Mouse (Mus musculus) erythroblast, embryonic 14.5 days (primary cell): Measurements from ENCODE around the gene Kdm1b. TPM values are rescaled to one million over a fixed set of nuclear protein-coding genes. Genes with fewer than 3 reads are reported as not detected.

ENCODE experiments used
- H3K27me3 ChIP-seq: 2 replicates; pipeline ENCODE4 v1.6.1; 2012; ENCODE audit warnings: inconsistent platforms; ENCODE audit not compliant: control insufficient read depth
- H3K36me3 ChIP-seq: 2 replicates; pipeline ENCODE4 v1.6.1; 2012; ENCODE audit warnings: mild to moderate bottlenecking, inconsistent platforms; ENCODE audit not compliant: control insufficient read depth
- H3K4me1 ChIP-seq: 2 replicates; pipeline ENCODE4 v1.6.1; 2012; ENCODE audit warnings: inconsistent platforms; ENCODE audit not compliant: control insufficient read depth
- H3K4me3 ChIP-seq: replicated peaks from 2 replicates; pipeline ENCODE3; 2012; ENCODE audit warnings: moderate library complexity, mild to moderate bottlenecking, inconsistent platforms
- H3K9me3 ChIP-seq: 2 replicates; pipeline ENCODE4 v1.6.1; 2012; ENCODE audit warnings: low read length, inconsistent platforms, mixed read lengths; ENCODE audit not compliant: control insufficient read depth
- GATA1 ChIP-seq: IDR thresholded peaks from 2 replicates; pipeline ENCODE4 v1.6.1; 2012; ENCODE audit warnings: low read length, inconsistent platforms, mixed read lengths
- TAL1 ChIP-seq: IDR thresholded peaks from 3 replicates; pipeline ENCODE4 v1.6.1; 2012; ENCODE audit warnings: low read length, inconsistent platforms, mixed read lengths
- polyA plus RNA-seq: library from polyadenylated mRNA; stranded (reverse); fragments of >175 nt; gene quantifications from 2 replicates; pipeline ENCODE4 v1.2.3, GENCODE M21; 2012

Kdm1b gene
- polyA plus RNA-seq, 1 experiment, result 0.04 TPM

DNA sequence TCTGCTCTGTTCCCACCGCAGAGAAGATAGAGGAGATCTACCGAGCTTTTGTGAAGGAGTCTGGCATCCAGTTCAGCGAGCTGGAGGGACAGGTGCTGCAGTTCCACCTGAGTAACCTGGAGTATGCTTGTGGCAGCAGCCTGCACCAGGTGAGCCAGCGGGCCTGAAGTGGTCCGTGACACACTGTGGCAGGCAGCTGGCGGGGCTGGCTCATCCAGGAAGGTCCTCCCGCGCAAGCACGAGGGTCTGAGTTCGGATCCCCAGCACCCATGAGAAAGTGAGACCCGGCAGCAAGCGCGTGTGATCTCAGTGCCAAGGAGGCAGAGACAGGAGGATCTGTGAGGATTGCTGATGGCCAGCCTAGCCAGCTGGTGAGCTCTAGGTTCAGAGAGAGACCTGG, 28.6 kb downstream of the Kdm1b start:
- no peaks in the 10 kb centered on the region for H3K9me3 ChIP-seq
- TF ChIP-seq GATA1, result no peak
- H3K36me3 ChIP-seq, result peaks cover 25% of the 10 kb centered on the region
- no peak overlapping the region for H3K4me3 ChIP-seq
- no peaks in the 10 kb centered on the region for H3K4me1 ChIP-seq
- no peaks in the 10 kb centered on the region for H3K27me3 ChIP-seq

DNA sequence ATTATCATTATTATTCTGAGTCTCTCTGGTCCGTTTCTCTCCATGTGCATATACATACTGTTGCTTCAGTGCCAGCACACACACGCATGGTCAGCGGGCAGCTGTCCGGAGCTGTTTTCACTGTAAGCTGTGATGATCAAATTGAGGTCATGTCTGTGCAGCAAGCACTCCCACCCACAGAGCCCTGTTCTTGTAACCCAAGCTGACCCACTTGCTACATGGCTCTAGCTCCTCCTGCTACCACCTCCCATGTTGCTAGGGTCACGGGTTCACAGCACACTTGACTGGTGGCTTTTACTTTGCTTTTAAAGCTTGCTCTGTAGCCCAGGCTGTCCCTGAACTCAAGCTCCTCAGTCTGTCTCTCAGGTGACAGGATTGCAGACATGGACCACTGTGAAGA, 29.2 kb downstream of the Kdm1b start:
- no peaks in the 10 kb centered on the region for H3K27me3 ChIP-seq
- no peak overlapping the region for H3K4me3 ChIP-seq
- H3K9me3 ChIP-seq, result no peaks in the 10 kb centered on the region
- TF ChIP-seq GATA1 (no peak), TAL1 (no peak)
- H3K4me1 ChIP-seq, result no peaks in the 10 kb centered on the region
- H3K36me3 ChIP-seq, result peaks cover 22% of the 10 kb centered on the region

DNA sequence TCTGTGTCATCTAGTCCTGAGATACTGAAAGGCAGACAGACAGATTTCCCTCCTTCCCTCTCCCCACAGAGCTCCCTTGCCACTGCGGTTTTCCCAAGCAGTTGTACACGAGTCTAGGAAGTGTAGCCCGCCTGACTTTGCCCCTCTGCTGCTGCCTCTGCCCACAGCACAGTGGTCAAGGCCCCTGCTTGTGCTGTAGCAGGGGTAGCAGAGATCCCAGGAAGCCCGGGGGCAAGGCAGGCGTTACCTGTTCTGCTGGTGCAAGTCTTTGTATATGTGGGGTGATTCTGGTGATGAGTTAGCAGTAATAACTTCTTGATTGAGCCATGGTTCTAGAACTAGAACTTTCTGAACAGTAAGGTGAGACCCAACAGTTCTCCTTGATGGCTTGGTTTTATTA, 32.9 kb downstream of the Kdm1b start:
- TF ChIP-seq GATA1, result no peak
- no peak for TF ChIP-seq TAL1
- Histone ChIP-seq H3K36me3 (peaks cover 29% of the 10 kb centered on the region), H3K9me3 (peaks cover 2% of the 10 kb centered on the region), H3K27me3 (no peaks in the 10 kb centered on the region), H3K4me1 (no peaks in the 10 kb centered on the region), H3K4me3 (no peak overlapping the region)

DNA sequence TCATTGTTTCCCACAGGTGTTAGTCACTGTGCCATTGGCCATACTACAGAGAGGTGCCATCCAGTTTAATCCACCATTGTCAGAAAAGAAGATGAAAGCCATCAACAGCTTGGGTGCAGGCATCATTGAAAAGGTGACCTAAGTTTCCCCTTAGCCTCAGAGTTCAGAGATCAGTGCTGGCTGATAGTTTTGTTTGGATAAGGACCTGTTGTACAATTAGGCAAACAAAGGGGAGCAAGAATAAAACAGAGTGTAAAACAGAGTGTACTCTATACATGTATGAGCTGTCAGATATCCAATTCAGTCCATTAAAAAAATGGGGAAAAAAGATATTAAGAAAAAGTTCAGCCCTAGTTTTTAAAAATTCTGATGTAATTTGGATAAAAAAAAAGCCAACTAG, 34.1 kb downstream of the Kdm1b start:
- Histone ChIP-seq H3K4me3 (no peak overlapping the region), H3K4me1 (no peaks in the 10 kb centered on the region), H3K27me3 (no peaks in the 10 kb centered on the region), H3K9me3 (peaks cover 4% of the 10 kb centered on the region), H3K36me3 (peaks cover 35% of the 10 kb centered on the region)
- TF ChIP-seq TAL1 (no peak), GATA1 (no peak)

GRCm38 (mm10) chr13:47078799-47079198, 35.5 kb downstream of the Kdm1b start:
- TF ChIP-seq GATA1 (no peak), TAL1 (no peak)
- peaks cover 46% of the 10 kb centered on the region for H3K36me3 ChIP-seq

DNA sequence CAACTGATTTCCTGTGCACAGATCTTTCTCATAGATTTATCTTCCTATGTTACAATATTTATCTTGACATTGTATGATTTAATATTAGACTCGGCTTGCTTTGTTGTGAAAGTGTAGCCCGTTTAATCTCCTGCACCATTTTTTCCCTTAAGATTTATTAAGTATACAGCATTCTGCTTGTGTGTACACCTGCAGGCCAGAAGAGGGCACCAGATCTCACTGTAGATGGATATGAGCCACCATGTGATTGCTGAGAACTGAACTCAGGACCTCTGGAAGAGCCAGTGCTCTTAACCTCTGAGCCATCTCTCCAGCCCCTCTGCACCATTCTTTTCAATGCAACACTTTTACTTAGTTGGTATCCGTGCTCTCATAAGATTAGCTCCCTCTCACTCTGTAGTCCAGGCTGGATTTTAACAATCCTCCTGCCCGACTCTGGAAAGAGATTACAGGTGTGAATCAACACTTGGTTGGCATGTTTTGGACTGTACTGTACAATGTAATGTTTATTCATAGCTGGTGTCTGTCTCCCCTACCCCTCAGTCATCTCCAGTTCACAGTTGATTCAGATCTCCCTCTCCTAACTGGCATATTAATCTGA, 37.7 kb downstream of the Kdm1b start:
- Histone ChIP-seq H3K36me3 (peaks cover 66% of the 10 kb centered on the region), H3K4me3 (no peak overlapping the region), H3K4me1 (no peaks in the 10 kb centered on the region), H3K9me3 (peaks cover 4% of the 10 kb centered on the region), H3K27me3 (no peaks in the 10 kb centered on the region)
- TF ChIP-seq GATA1 (no peak), TAL1 (no peak)

More at GRCm38 (mm10) chr13:47078799-47079198, 35.5 kb downstream of the Kdm1b start:
- Histone ChIP-seq H3K9me3 (peaks cover 4% of the 10 kb centered on the region), H3K27me3 (no peaks in the 10 kb centered on the region), H3K4me3 (no peak overlapping the region), H3K4me1 (no peaks in the 10 kb centered on the region)

DNA sequence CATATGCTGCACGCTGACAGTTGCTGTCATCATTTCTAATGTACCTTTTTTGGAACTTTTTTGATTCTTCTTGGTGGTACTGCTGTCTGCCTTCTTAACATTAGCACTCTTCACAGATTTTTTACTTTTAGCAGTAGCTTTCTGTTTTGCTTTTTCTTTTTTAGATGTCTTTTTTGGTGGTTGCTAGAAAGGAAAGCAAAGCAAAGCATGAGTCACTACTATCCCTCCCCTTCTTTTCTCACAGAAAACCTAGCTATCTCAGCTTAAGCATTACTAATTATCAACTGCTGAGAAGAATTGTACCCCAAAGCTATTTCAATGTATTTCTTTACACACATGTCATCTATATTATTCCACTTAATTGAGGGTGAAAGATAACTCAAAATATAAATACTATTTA, 45.1 kb downstream of the Kdm1b start:
- no peaks in the 10 kb centered on the region for H3K27me3 ChIP-seq
- H3K4me3 ChIP-seq, result no peak overlapping the region
- no peaks in the 10 kb centered on the region; the same call in 1 of the 2 replicates for H3K4me1 ChIP-seq
- TF ChIP-seq GATA1, result no peak
- TF ChIP-seq TAL1, result no peak
- H3K9me3 ChIP-seq, result no peaks in the 10 kb centered on the region
- H3K36me3 ChIP-seq, result peaks cover 100% of the 10 kb centered on the region

DNA sequence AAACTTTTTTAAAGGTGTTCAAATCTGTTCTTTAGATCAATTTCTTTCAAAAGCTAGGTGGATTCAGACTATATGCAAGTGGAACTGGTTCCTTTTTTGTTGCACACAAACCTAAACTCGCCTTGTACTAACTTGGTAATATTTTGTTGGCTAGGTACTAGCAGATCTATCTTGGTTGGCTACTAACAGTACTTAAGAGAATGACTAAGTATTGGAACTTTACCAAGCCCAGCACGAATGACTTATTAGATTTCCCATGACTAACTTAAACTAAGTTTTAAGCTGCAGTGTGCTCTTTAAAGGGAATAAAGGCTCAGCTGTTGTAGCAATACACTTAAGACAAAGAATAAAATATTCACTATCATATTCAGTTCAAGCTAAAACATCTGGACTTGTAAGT, 46.0 kb downstream of the Kdm1b start:
- no peak for TF ChIP-seq GATA1
- TF ChIP-seq TAL1, result no peak
- Histone ChIP-seq H3K9me3 (no peaks in the 10 kb centered on the region), H3K36me3 (peaks cover 100% of the 10 kb centered on the region), H3K4me3 (no peak overlapping the region), H3K4me1 (peaks cover 4% of the 10 kb centered on the region), H3K27me3 (no peaks in the 10 kb centered on the region)

DNA sequence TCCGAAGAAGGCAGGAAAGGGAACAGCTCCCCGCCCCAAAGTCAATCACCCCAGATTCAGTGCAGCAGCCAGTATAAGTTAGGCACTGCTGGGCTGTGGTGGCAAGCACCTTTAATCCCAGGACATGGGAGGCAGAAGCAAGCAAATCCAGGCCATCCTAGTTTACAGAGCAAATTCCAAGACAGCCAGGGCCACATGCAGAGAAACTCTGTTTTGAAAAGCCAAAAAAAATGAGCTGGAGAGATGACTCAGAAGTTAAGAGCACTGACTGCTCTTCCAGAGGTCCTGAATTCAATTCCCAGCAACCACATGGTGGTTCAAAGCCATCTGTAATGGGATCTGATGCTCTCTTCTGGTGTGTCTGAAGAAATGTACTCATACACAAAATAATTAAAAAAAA, 50.5 kb downstream of the Kdm1b start:
- Histone ChIP-seq H3K9me3 (no peaks in the 10 kb centered on the region), H3K27me3 (no peaks in the 10 kb centered on the region), H3K4me1 (peaks cover 24% of the 10 kb centered on the region), H3K36me3 (peaks cover 100% of the 10 kb centered on the region), H3K4me3 (no peak overlapping the region)
- no peak for TF ChIP-seq GATA1
- TF ChIP-seq TAL1, result no peak

DNA sequence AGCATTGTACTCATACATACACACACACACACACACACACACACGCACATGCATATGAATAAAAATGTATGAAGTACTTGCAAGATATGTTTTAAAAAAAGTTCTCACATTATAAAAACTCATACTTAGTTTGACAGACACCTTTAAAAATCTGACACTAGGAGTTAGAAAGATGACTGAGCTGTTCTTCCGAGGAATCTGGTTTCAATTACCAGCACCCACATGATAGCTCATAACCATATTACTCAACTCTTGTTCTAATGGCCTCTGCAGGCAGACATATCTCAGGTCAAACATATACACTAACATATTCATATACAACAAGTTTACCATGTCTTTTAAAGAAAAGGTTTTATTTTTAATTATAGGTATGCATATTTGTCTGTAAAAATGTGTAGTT, 53.3 kb downstream of the Kdm1b start:
- Histone ChIP-seq H3K4me3 (no peak overlapping the region), H3K4me1 (peaks cover 42% of the 10 kb centered on the region), H3K27me3 (no peaks in the 10 kb centered on the region), H3K36me3 (peaks cover 100% of the 10 kb centered on the region), H3K9me3 (no peaks in the 10 kb centered on the region)
- no peak for TF ChIP-seq TAL1
- no peak for TF ChIP-seq GATA1
